Comparison of ENCODE assay signal across 8 mouse cellular contexts in genomic region chr9:94456085-94456531, GRCm38 (mm10).
DNase-seq lines count a peak whose midpoint lies in the region; ATAC-seq and TF ChIP-seq lines count a peak whose summit lies in the region.

No protein-coding gene starts in this region.

- ATAC-seq in liver, embryonic 11.5 days (replicated peaks; ENCODE audit: low FRiP score) = peak; percentile 71
- ATAC-seq in monocyte, adult 5-6 weeks (replicated peaks; ENCODE audit: insufficient number of reproducible peaks, low FRiP score, low TSS enrichment, poor library complexity, severe bottlenecking) = no peak

- H3K36me3 ChIP-seq in liver, embryonic 11.5 days (ENCODE audit: control insufficient read depth, insufficient read depth, low read length) = no peaks in the 10 kb centered on the region

- DNase-seq in gastrocnemius, adult 2 months = peak; percentile 61
- no peak for DNase-seq in gastrocnemius, adult 8-10 months (ENCODE audit: low spot score in 2 of 2)
- peak; percentile 48 for DNase-seq in adrenal gland, adult 8-10 months
- DNase-seq in gastrocnemius, postnatal 14 days = peak; percentile 24
- DNase-seq in liver, embryonic 11.5 days (ENCODE audit: low spot score) = no peak
- no peak for DNase-seq in embryo, embryonic 10.5 days (ENCODE audit: low spot score)
- no peak for DNase-seq in left cerebral cortex, adult 18-20 months (ENCODE audit: low spot score in 2 of 2)

- H3K4me2 ChIP-seq in liver, embryonic 11.5 days = no peak overlapping the region

- intact Hi-C loops in gastrocnemius, adult 2 months (cut with DNase I) = no loop called here
- intact Hi-C loops in gastrocnemius, postnatal 14 days (cut with DNase I; ENCODE audit: low total_unique reads) = no loop called here

- H3K4me3 ChIP-seq in gastrocnemius, adult 2 months = no peak overlapping the region
- H3K4me3 ChIP-seq in liver, embryonic 11.5 days (ENCODE audit: low read depth, low read length) = no peak overlapping the region

- no peaks in the 10 kb centered on the region for H3K4me1 ChIP-seq in liver, embryonic 11.5 days (replicated peaks; ENCODE audit: control insufficient read depth, insufficient read depth, low read length)

- H3K9me3 ChIP-seq in liver, embryonic 11.5 days (ENCODE audit: control insufficient read depth, low read length) = no peaks in the 10 kb centered on the region

- H3K27ac ChIP-seq in gastrocnemius, adult 2 months = no peak overlapping the region
- peak overlapping the region; percentile 26 for H3K27ac ChIP-seq in liver, embryonic 11.5 days (ENCODE audit: low read depth, low read length)

- 58% methylated on average over 6 of the region's 6 CpGs for WGBS in liver, embryonic 11.5 days

- H3K27me3 ChIP-seq in liver, embryonic 11.5 days (replicated peaks; ENCODE audit: control insufficient read depth, insufficient read depth, low read length) = no peaks in the 10 kb centered on the region

- no peak overlapping the region for H3K9ac ChIP-seq in liver, embryonic 11.5 days (ENCODE audit: low read depth, low read length)

- TF ChIP-seq CTCF in gastrocnemius, adult 2 months (IDR thresholded peaks at IDR 0.05) = no peak

Comparison
In these comparisons a context has a peak if more than half of its experiments do, and no peak if none do; other contexts are left out.
1. DNase-seq: peak in gastrocnemius, adult 2 months (single experiment), adrenal gland, adult 8-10 months (single experiment) and gastrocnemius, postnatal 14 days (single experiment); none in gastrocnemius, adult 8-10 months (0 of 2), liver, embryonic 11.5 days (single experiment), embryo, embryonic 10.5 days (single experiment) and left cerebral cortex, adult 18-20 months (0 of 2).